Mouse (Mus musculus): ENCODE results near the gene Fgd6. TPM values are rescaled to one million over a fixed set of nuclear protein-coding genes. Genes with fewer than 3 reads are reported as not detected.

Fgd6 gene
- 3.2 and 3.3 TPM in 2 replicates for polyA plus RNA-seq (2016; fragmentation: Nextera tagmentation; extraction: Ambion mirVana)

DNA sequence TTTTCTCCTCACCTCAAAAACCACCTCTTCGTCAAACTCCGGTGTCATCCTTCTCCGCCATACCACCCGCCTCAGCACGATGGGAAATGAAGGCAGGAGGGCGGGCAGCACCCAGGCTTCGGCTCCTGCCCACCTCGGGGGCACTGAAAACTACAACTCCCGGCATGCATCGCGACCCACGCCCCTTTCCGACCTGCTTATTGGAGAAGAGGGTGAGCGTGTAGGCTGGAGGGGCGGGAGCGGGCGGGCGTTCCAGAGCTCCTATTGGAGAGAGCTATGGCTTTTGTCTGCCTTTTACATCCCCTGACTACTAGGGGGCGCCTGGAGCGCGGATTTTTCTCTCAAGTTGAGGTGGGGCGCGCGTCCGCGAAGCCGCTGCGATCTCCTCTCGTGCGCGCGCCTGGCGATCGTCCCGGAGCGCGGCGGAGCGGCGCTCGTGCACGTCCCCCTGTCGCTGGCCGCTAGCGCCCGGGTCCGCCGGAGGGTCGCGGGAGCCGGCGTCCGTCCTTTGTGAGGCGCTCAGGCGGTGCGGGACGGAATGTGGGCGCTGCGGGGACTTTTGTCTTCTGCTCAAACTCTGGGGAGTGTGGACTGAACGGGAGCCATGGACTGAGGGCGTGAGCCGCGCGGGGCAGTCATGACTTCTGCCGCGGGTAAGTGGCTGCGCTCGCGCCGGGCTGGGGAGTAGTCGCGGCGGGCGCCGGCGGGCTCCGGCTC, at the start of gene Fgd6, which contains the start of gene Vezt:
Gene Fgd6, plus strand, starts transcription at position 344 of the 717 bp plus-strand sequence.
Gene Vezt, minus strand, starts transcription at position 160 of the 717 bp plus-strand sequence.
- peak within 1 kb of the TSS; percentile 75 for H3K9ac ChIP-seq
- H3K27ac ChIP-seq: peak within 1 kb of the TSS; percentile 36; the same call in 1 of the 2 replicates
- peaks cover 20% of the 10 kb centered on the region for H3K4me1 ChIP-seq
- H3K27me3 ChIP-seq: no peaks in the 10 kb centered on the region
- H3K4me2 ChIP-seq: peak within 1 kb of the TSS; percentile 79
- under 1% methylated on average over 73 of the region's 77 CpGs for WGBS
- H3K9me3 ChIP-seq: no peaks in the 10 kb centered on the region
- peak; percentile 98 for ATAC-seq (ENCODE audit: low FRiP score)
- peaks cover under 1% of the 10 kb centered on the region; the same call in 1 of the 2 replicates for H3K36me3 ChIP-seq (replicated peaks)
- H3K4me3 ChIP-seq (replicated peaks): peak within 1 kb of the TSS; percentile 71

DNA sequence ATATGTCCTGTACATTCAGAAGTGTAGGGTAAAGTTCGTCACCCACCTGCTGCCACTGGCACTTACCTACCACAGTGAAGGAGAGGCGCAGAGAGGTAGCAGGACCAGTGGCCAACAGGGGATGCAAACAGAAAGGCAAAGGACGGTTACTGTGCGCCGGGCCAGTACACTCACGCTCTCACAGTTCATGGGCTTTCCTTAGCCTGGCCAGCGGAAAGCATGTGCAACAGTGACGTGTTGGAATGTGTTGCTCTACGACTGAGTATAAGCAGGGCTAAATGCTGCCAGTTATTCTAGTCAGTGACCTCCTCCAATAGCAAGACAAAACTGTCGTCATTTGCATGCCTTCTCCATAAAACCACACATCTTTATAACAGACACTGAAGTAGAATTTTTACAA, 41.7 kb upstream of the Fgd6 start:
- peaks cover 80% of the 10 kb centered on the region for H3K36me3 ChIP-seq (replicated peaks)

DNA sequence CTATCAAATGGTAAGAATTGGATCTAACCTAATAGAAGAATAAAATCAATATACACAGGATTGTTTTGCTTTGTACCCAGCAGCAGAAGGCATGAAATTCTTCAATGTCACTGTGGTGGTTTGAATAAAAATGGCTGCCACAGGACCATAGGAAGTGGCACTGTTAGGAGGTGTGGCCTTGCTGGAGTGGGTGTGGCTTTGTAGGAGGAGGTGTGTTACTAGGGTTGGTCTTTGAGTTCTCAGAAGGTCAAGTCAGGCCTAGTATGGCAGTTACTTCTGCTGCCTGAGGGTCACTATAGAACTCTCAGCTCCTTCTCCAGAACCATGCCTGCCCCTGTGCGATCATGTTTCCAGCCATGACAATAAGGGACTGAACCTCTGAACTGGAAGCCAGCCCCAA, 40.7 kb upstream of the Fgd6 start:
- no peak overlapping the region for H3K4me3 ChIP-seq (replicated peaks)
- H3K9ac ChIP-seq: no peak overlapping the region
- H3K27me3 ChIP-seq: no peaks in the 10 kb centered on the region
- H3K4me1 ChIP-seq: no peaks in the 10 kb centered on the region
- ATAC-seq (ENCODE audit: low FRiP score): no peak
- peaks cover 82% of the 10 kb centered on the region for H3K36me3 ChIP-seq (replicated peaks)
- WGBS: 100% methylated on average over 1 of the region's 1 CpGs
- no peak overlapping the region for H3K27ac ChIP-seq
- no peak overlapping the region for H3K4me2 ChIP-seq
- no peaks in the 10 kb centered on the region for H3K9me3 ChIP-seq

More for the DNA sequence above, 41.7 kb upstream of the Fgd6 start:
- no peaks in the 10 kb centered on the region for H3K4me1 ChIP-seq
- no peaks in the 10 kb centered on the region for H3K9me3 ChIP-seq
- no peak overlapping the region for H3K4me3 ChIP-seq (replicated peaks)
- H3K27ac ChIP-seq: no peak overlapping the region
- no peak overlapping the region for H3K4me2 ChIP-seq
- ATAC-seq (ENCODE audit: low FRiP score): no peak
- H3K9ac ChIP-seq: no peak overlapping the region
- no peaks in the 10 kb centered on the region for H3K27me3 ChIP-seq
- 94% methylated on average over 10 of the region's 10 CpGs for WGBS

DNA sequence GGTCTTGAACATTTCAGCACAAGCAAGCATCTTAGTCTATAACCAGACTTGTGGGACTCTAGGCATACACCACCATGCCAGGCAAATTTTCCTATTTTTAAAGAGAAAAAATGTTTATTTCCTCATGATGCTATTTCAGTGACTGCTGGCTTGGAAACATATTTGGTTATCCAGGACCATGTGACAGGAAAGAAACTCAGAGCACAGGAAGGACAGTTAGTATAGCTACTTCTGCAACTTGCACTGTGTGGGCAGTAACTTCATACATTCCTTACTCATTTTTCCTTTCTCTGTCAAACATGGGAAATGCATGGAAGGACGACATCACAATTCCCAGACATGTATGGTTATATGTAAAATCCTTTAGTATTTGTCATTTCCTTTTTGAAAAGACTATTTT, 36.4 kb upstream of the Fgd6 start:
- Histone ChIP-seq H3K36me3 (replicated peaks) (peaks cover 87% of the 10 kb centered on the region), H3K9me3 (no peaks in the 10 kb centered on the region), H3K27ac (no peak overlapping the region), H3K9ac (no peak overlapping the region), H3K4me3 (replicated peaks) (no peak overlapping the region), H3K4me1 (no peaks in the 10 kb centered on the region), H3K27me3 (no peaks in the 10 kb centered on the region), H3K4me2 (no peak overlapping the region)
- 96% methylated on average over 1 of the region's 1 CpGs for WGBS
- no peak for ATAC-seq (ENCODE audit: low FRiP score)

DNA sequence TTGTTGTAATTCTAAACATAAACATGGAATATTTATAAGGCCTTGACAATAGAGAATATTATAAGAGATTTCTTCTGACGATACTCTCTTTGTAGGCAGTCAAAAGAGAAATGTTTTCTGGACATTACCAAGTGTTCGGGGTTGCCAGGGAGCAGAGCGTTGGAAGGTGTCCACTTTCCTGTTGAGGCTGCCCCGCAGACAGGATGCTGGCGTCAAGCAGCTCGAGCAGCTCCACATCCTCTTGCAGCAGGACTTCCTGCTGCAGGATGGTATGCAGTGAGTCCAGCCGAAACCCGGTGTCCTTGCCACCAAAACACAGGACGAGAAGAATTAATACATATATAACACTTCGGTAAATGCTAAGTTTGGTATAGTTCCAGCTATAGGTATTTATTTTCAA, 35.6 kb upstream of the Fgd6 start:
- H3K36me3 ChIP-seq (replicated peaks): peaks cover 78% of the 10 kb centered on the region
- no peaks in the 10 kb centered on the region for H3K9me3 ChIP-seq
- no peak overlapping the region for H3K4me2 ChIP-seq
- no peak overlapping the region for H3K4me3 ChIP-seq (replicated peaks)
- no peaks in the 10 kb centered on the region for H3K27me3 ChIP-seq
- no peak for ATAC-seq (ENCODE audit: low FRiP score)
- WGBS: 92% methylated on average over 10 of the region's 10 CpGs
- no peak overlapping the region for H3K9ac ChIP-seq
- H3K4me1 ChIP-seq: no peaks in the 10 kb centered on the region
- H3K27ac ChIP-seq: no peak overlapping the region

DNA sequence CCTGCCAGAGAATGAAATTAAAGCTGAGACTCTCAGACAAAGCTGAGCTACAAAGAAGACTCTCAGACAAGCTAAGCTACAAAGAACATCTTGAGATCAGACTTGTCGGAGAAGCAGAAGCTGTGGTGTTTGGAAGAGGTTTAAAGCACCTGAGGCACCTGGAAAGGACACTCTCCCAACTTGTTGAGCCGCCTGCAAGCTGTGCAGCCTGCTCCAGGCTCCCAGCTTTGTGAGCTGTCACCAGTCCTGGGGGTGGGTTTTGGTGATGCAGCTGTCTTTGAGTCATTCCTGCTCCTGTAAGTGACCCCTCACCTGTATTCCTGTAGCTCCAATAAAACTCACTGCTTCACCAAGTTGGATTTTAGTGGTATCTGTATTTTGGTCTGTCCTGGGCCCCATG, 27.4 kb upstream of the Fgd6 start:
- no peaks in the 10 kb centered on the region for H3K9me3 ChIP-seq
- H3K27me3 ChIP-seq: no peaks in the 10 kb centered on the region
- no peak for ATAC-seq (ENCODE audit: low FRiP score)
- no peak overlapping the region for H3K4me2 ChIP-seq
- WGBS: 88% methylated on average over 2 of the region's 2 CpGs
- no peaks in the 10 kb centered on the region for H3K4me1 ChIP-seq
- H3K27ac ChIP-seq: no peak overlapping the region
- no peak overlapping the region for H3K9ac ChIP-seq
- H3K4me3 ChIP-seq (replicated peaks): no peak overlapping the region
- H3K36me3 ChIP-seq (replicated peaks): peaks cover 22% of the 10 kb centered on the region

DNA sequence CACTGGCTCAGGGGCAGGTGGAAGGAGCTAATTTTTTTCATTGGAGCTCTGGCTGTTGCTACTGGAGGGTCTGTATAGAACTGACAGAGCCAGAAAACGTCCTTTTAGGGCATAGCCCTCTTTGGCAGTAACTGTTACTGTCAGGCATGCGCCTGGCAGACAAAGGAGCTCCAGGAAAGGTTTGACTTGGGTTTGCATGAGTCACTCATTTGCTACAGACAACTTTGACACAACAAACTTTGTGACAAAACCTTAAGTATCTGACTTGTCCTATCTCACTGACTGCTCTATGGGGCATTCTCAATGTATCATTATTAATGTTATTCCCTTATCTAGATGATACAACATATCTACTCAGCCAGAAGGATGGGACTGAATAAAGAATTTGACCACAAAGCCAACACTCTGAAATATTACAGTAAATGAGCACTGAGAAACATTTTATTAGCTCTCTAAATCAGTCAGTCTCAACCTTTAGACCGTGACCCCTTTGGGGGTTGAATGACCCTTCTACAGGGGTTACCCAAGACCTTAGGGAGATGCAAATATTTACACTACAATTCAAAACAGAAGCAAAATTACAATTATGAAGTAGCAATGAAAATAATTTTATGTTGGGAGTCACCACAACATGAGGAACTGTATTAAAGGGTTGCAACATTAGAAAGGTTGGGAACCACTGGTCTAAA, 25.7 kb upstream of the Fgd6 start:
- ATAC-seq (ENCODE audit: low FRiP score): no peak
- Histone ChIP-seq H3K4me3 (replicated peaks) (no peak overlapping the region), H3K9me3 (no peaks in the 10 kb centered on the region), H3K36me3 (replicated peaks) (peaks cover 19% of the 10 kb centered on the region), H3K27me3 (no peaks in the 10 kb centered on the region), H3K4me2 (no peak overlapping the region), H3K9ac (no peak overlapping the region), H3K4me1 (no peaks in the 10 kb centered on the region), H3K27ac (no peak overlapping the region)
- WGBS: 85% methylated on average over 3 of the region's 3 CpGs

DNA sequence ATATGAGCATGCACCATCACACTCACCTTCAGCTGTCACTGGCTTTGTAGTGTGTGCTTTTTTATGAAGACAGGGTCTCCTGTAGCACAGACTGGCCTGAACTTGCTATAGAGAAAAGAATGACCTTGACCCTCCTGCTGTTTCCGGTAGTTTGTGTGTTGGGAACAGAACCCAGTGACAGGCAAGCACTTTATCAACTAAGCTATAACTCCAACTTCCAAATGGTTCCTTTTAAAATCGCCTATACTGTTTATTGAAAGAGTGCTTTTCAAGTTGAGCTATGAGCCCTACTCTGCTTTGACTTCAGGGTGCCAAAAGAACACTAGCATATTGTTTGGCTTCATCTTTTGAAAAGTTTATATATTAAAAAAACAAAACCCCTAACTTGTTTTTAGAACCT, 24.8 kb upstream of the Fgd6 start:
- no peak overlapping the region for H3K27ac ChIP-seq
- no peak for ATAC-seq (ENCODE audit: low FRiP score)
- H3K36me3 ChIP-seq (replicated peaks): peaks cover 12% of the 10 kb centered on the region
- H3K4me2 ChIP-seq: no peak overlapping the region
- H3K27me3 ChIP-seq: no peaks in the 10 kb centered on the region
- WGBS: 83% methylated on average over 2 of the region's 2 CpGs
- no peak overlapping the region for H3K9ac ChIP-seq
- H3K9me3 ChIP-seq: no peaks in the 10 kb centered on the region
- no peak overlapping the region for H3K4me3 ChIP-seq (replicated peaks)
- no peaks in the 10 kb centered on the region for H3K4me1 ChIP-seq

DNA sequence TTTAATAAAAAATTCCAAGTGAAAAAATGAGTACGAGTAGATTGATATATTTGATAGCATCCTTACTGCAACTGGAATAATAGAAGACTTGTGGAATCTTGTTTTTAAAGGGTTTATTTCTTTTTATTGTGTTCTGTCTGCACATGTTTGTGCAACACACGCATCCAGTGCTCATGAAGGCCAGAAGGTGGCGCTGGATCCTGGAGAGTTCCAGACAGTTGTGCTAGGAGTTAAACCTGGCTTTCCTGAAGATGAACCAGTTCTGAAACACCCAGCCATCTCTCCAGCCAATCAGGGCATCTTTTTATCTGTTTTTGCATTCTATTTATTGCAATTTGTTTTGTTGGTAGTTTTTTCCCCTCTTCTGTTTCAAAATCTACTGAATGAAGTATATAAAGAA, 22.6 kb upstream of the Fgd6 start:
- WGBS: 46% methylated on average over 3 of the region's 3 CpGs
- no peak for ATAC-seq (ENCODE audit: low FRiP score)

DNA sequence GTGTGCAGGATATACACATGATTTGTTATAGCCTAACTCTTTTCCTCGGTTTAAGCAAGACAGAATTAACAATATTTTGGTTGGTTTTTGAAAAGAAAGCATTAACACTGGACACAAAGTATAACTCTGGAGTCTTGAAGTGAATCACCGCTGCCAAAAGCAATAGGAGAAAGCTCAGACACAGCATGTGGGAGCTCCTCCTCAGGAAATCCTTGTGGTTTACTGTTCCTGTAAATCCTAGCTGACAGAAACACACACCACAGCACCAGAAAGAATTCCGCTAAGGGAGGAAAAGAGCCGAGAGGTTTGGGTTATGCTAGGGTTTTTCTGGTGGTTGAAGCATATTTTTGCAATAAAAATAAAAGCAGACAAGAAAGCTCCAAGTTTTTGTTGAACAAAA, 21.6 kb upstream of the Fgd6 start:
- ATAC-seq (ENCODE audit: low FRiP score): no peak
- no peaks in the 10 kb centered on the region for H3K4me1 ChIP-seq
- no peak overlapping the region for H3K4me2 ChIP-seq
- H3K4me3 ChIP-seq (replicated peaks): no peak overlapping the region
- H3K27me3 ChIP-seq: no peaks in the 10 kb centered on the region
- H3K9ac ChIP-seq: no peak overlapping the region
- WGBS: 83% methylated on average over 4 of the region's 4 CpGs
- no peaks in the 10 kb centered on the region for H3K9me3 ChIP-seq
- H3K36me3 ChIP-seq (replicated peaks): peaks cover 4% of the 10 kb centered on the region; the same call in 1 of the 2 replicates
- no peak overlapping the region for H3K27ac ChIP-seq

More for the DNA sequence above, 22.6 kb upstream of the Fgd6 start:
- Histone ChIP-seq H3K9me3 (no peaks in the 10 kb centered on the region), H3K4me1 (no peaks in the 10 kb centered on the region), H3K27ac (no peak overlapping the region), H3K4me2 (no peak overlapping the region), H3K4me3 (replicated peaks) (no peak overlapping the region), H3K9ac (no peak overlapping the region), H3K36me3 (replicated peaks) (peaks cover 4% of the 10 kb centered on the region), H3K27me3 (no peaks in the 10 kb centered on the region)

DNA sequence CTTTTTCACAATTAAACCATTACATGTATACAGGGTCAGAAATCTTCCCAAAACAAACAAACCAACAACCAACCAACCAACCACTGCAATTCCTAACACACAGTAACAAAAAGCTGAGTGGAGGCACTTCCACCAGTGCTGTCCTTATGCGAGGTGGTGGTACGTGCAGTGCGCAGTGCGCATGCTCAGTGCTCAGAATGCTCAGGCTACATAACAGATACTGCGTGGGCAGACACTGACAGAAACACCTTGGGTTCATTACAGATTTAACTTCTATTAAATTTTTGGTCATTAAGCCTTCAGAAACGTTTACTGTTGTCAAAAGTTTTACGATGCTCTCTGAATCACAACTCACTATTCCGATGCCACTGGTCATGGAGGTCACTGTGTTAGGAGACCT, 18.3 kb upstream of the Fgd6 start:
- no peak for ATAC-seq (ENCODE audit: low FRiP score)
- no peak overlapping the region for H3K4me3 ChIP-seq (replicated peaks)
- WGBS: 96% methylated on average over 8 of the region's 8 CpGs

DNA sequence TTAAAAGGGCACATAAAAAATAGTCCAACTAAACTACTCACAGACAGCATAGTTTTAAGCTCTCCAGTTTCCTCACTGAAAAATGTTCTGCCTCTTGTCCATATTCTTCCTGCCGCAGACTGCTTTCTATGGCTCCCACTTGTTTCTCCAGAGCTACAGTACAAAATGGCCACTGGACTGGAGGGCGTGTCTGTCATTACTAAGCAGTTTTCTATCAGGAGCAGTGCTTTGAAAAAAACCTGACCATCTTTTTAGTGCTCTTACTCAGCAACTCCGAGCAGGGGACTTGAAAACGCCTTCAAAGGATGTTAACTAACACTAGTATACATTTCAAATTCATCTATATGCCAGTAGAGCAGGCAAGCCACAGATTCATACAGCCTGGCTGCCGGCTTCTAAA, 15.2 kb upstream of the Fgd6 start:
- 82% methylated on average over 5 of the region's 5 CpGs for WGBS
- Histone ChIP-seq H3K27me3 (no peaks in the 10 kb centered on the region), H3K27ac (no peak overlapping the region), H3K4me2 (no peak overlapping the region), H3K9ac (no peak overlapping the region), H3K4me1 (no peaks in the 10 kb centered on the region; the same call in 1 of the 2 replicates), H3K4me3 (replicated peaks) (no peak overlapping the region), H3K9me3 (no peaks in the 10 kb centered on the region), H3K36me3 (replicated peaks) (peaks cover 6% of the 10 kb centered on the region)
- no peak for ATAC-seq (ENCODE audit: low FRiP score)

More for the DNA sequence above, 18.3 kb upstream of the Fgd6 start:
- no peaks in the 10 kb centered on the region for H3K27me3 ChIP-seq
- H3K27ac ChIP-seq: no peak overlapping the region
- H3K4me2 ChIP-seq: no peak overlapping the region
- no peaks in the 10 kb centered on the region; the same call in 1 of the 2 replicates for H3K4me1 ChIP-seq
- peaks cover 4% of the 10 kb centered on the region; the same call in 1 of the 2 replicates for H3K36me3 ChIP-seq (replicated peaks)
- no peaks in the 10 kb centered on the region for H3K9me3 ChIP-seq
- no peak overlapping the region for H3K9ac ChIP-seq

Measured in forebrain, embryonic 12.5 days (tissue).